Comparison of ENCODE assay signal across 21 mouse cellular contexts in genomic region chr2:180269329-180269728, GRCm38 (mm10). TPM values are rescaled to one million over a fixed set of nuclear protein-coding genes. Genes with fewer than 3 reads are reported as not detected.
A peak's percentile ranks its signal among the peaks of the same experiment; 100 is the strongest.
DNase-seq lines count a peak whose midpoint lies in the region; ATAC-seq lines count a peak whose summit lies in the region.
"Had no signal": no experiment of that assay in that cellular context is flagged by ENCODE, and none has a peak within 500 bp of the region (broad histone marks: within the 10 kb centered on the region; RNA-seq: fewer than 3 reads in every experiment).

No protein-coding gene starts in this region.

- H3K27ac ChIP-seq in midbrain, embryonic 11.5 days (ENCODE audit: low read depth, low read length), result no peak overlapping the region
- no peak overlapping the region for H3K27ac ChIP-seq in midbrain, embryonic 14.5 days (replicated peaks; ENCODE audit: low read depth, low read length)

- no peak for ATAC-seq in midbrain, embryonic 11.5 days (ENCODE audit: low FRiP score)
- no peak for ATAC-seq in midbrain, embryonic 14.5 days (ENCODE audit: low FRiP score, low TSS enrichment)
- ATAC-seq: activated CD4-positive, CD25-positive, alpha-beta regulatory T cell, adult 4 months; CD4-positive, CD25-positive, alpha-beta regulatory T cell, adult 4 months; Patski had no signal

- peaks cover 5% of the 10 kb centered on the region for H3K36me3 ChIP-seq in midbrain, embryonic 11.5 days (ENCODE audit: control insufficient read depth, insufficient read depth, low read length)
- peaks cover 28% of the 10 kb centered on the region for H3K36me3 ChIP-seq in midbrain, embryonic 14.5 days (ENCODE audit: control insufficient read depth, insufficient read depth, low read length)

- H3K27me3 ChIP-seq in midbrain, embryonic 11.5 days (ENCODE audit: control insufficient read depth, insufficient read depth, low read length), result no peaks in the 10 kb centered on the region
- H3K27me3 ChIP-seq in midbrain, embryonic 14.5 days (ENCODE audit: control insufficient read depth, insufficient read depth, low read length), result no peaks in the 10 kb centered on the region
- H3K27me3 ChIP-seq: Patski had no signal

- H3K9me3 ChIP-seq in midbrain, embryonic 11.5 days (ENCODE audit: control insufficient read depth, low read length), result no peaks in the 10 kb centered on the region
- H3K9me3 ChIP-seq in midbrain, embryonic 14.5 days (ENCODE audit: control insufficient read depth, low read length), result no peaks in the 10 kb centered on the region
- H3K9me3 ChIP-seq: G1E had no signal

- DNase-seq in cerebellum, adult 11-12 months, result peak; percentile 27
- no peak for DNase-seq in cerebellum, adult 8-10 months
- peak; percentile 89 for DNase-seq in heart, adult 11 months
- DNase-seq in heart, adult 9 months (ENCODE audit: low spot score in 2 of 2), result no peak
- peak; percentile 68 for DNase-seq in midbrain, embryonic 11.5 days (ENCODE audit: low spot score, missing footprints)
- DNase-seq in midbrain, embryonic 14.5 days, result no peak
- DNase-seq: adrenal gland, adult 2 months; adrenal gland, adult 8-10 months; adrenal gland, postnatal 10 days; adrenal gland, postnatal 14 days; adrenal gland, postnatal 25 days; adrenal gland, postnatal 36 days; B cell, adult 2 months; cerebellum, adult 11 months; cerebellum, adult 18-20 months; cerebellum, adult 2 months had no signal

- no peak overlapping the region for H3K9ac ChIP-seq in midbrain, embryonic 11.5 days (ENCODE audit: low read length)
- H3K9ac ChIP-seq in midbrain, embryonic 14.5 days (replicated peaks; ENCODE audit: low read length), result no peak overlapping the region

- H3K4me2 ChIP-seq in midbrain, embryonic 11.5 days, result no peak overlapping the region
- H3K4me2 ChIP-seq in midbrain, embryonic 14.5 days (ENCODE audit: low read length), result no peak overlapping the region

- no peak overlapping the region for H3K4me3 ChIP-seq in midbrain, embryonic 11.5 days (ENCODE audit: low read depth, low read length)
- H3K4me3 ChIP-seq in midbrain, embryonic 14.5 days (replicated peaks; ENCODE audit: low read depth, low read length), result no peak overlapping the region

- WGBS in midbrain, embryonic 11.5 days, result 94% methylated on average over 10 of the region's 10 CpGs
- WGBS in midbrain, embryonic 14.5 days, result 92% methylated on average over 10 of the region's 10 CpGs

- H3K4me1 ChIP-seq in midbrain, embryonic 11.5 days (ENCODE audit: control insufficient read depth, insufficient read depth, low read length), result peaks cover 14% of the 10 kb centered on the region
- peaks cover 17% of the 10 kb centered on the region for H3K4me1 ChIP-seq in midbrain, embryonic 14.5 days (ENCODE audit: control insufficient read depth, insufficient read depth, low read length)

RNA-seq across cellular contexts. Expression of gene Cables2, which starts 4.0 kb away (rescaled TPM):
- polyA plus RNA-seq in midbrain, embryonic 11.5 days (2014; fragmentation: Nextera tagmentation; extraction: Ambion mirVana), result 13.3 and 14.4 TPM in 2 replicates
- polyA plus RNA-seq in midbrain, embryonic 14.5 days (2014; fragmentation: Nextera tagmentation; extraction: Ambion mirVana), result 32.0 and 37.5 TPM in 2 replicates

RNA-seq across cellular contexts. Expression of gene Rps21, which starts 12.2 kb away (rescaled TPM):
- 443 and 494 TPM in 2 replicates for polyA plus RNA-seq in midbrain, embryonic 11.5 days (2014; fragmentation: Nextera tagmentation; extraction: Ambion mirVana)
- polyA plus RNA-seq in midbrain, embryonic 14.5 days (2014; fragmentation: Nextera tagmentation; extraction: Ambion mirVana), result 409 and 512 TPM in 2 replicates

RNA-seq across cellular contexts. Expression of gene Rbbp8nl, which starts 20.4 kb away (rescaled TPM):
- polyA plus RNA-seq in midbrain, embryonic 11.5 days (2014; fragmentation: Nextera tagmentation; extraction: Ambion mirVana), result not detected in 2 replicates
- polyA plus RNA-seq in midbrain, embryonic 14.5 days (2014; fragmentation: Nextera tagmentation; extraction: Ambion mirVana), result not detected in 2 replicates
- polyA plus RNA-seq: activated CD4-positive, CD25-positive, alpha-beta regulatory T cell, adult 4 months; adrenal gland, adult 2 months; C2C12; CD4-positive, CD25-positive, alpha-beta regulatory T cell, adult 4 months; cerebellum, adult 2 months; G1E; Patski had no signal

RNA-seq across cellular contexts. Expression of gene Lama5, which starts 43.7 kb away (rescaled TPM):
- polyA plus RNA-seq in midbrain, embryonic 11.5 days (2014; fragmentation: Nextera tagmentation; extraction: Ambion mirVana), result 3.8 and 3.9 TPM in 2 replicates
- 1.2 and 1.8 TPM in 2 replicates for polyA plus RNA-seq in midbrain, embryonic 14.5 days (2014; fragmentation: Nextera tagmentation; extraction: Ambion mirVana)

Comparison
In these comparisons a context has a peak if more than half of its experiments do, and no peak if none do; other contexts are left out.
1. DNase-seq: peak in cerebellum, adult 11-12 months (single experiment), heart, adult 11 months (single experiment) and midbrain, embryonic 11.5 days (single experiment); none in cerebellum, adult 8-10 months (single experiment), heart, adult 9 months (0 of 2) and midbrain, embryonic 14.5 days (single experiment).